Mouse (Mus musculus): ENCODE results near the gene G6pc3.

The G6pc3 gene

GRCm38 (mm10) chr11:102241874-102242273, 52.5 kb downstream of the G6pc3 start:
- no peak for DNase-seq (ENCODE audit: low read depth, low spot score)

Measured in brain, adult 2 months (tissue).